Mouse (Mus musculus): ENCODE results near the gene Atf6b. TPM values are rescaled to one million over a fixed set of nuclear protein-coding genes. Genes with fewer than 3 reads are reported as not detected.

The Atf6b gene
- 84.7 and 87.6 TPM in 2 replicates for polyA plus RNA-seq (2014; fragmentation: Nextera tagmentation; extraction: Ambion mirVana)

- ATAC-seq (ENCODE audit: low FRiP score) (peak; percentile 96), DNase-seq (ENCODE audit: low spot score) (peak; percentile 96)
- H3K27ac ChIP-seq = peak within 1 kb of the TSS; percentile 78
- H3K36me3 ChIP-seq (replicated peaks; ENCODE audit: control insufficient read depth, insufficient read depth) = peaks cover 38% of the 10 kb centered on the region
- no peaks in the 10 kb centered on the region for H3K27me3 ChIP-seq (ENCODE audit: control insufficient read depth, insufficient read depth, low read length)
- no peaks in the 10 kb centered on the region for H3K9me3 ChIP-seq (ENCODE audit: control insufficient read depth, low read length)
- peak within 1 kb of the TSS; percentile 96 for H3K9ac ChIP-seq
- H3K4me2 ChIP-seq (replicated peaks) = peak within 1 kb of the TSS; percentile 91
- peaks cover 26% of the 10 kb centered on the region for H3K4me1 ChIP-seq (replicated peaks; ENCODE audit: control insufficient read depth, insufficient read depth, low read length)
- H3K4me3 ChIP-seq (replicated peaks; ENCODE audit: low read length) = peak within 1 kb of the TSS; percentile 100
- WGBS = under 1% methylated on average over 52 of the region's 66 CpGs
Measured at GRCm38 (mm10) chr17:34646906-34647787, at the start of gene Atf6b. Gene Atf6b (plus strand): TSS chr17:34647146.

GRCm38 (mm10) chr17:34597566-34598095 lies 49.3 kb upstream of the Atf6b start, which contains the start of gene Ager:
Gene Ager (plus strand): TSS chr17:34597862.
- Histone ChIP-seq H3K4me3 (replicated peaks; ENCODE audit: low read length) (no peak within 1 kb of the TSS), H3K4me2 (replicated peaks) (no peak within 1 kb of the TSS), H3K27ac (no peak within 1 kb of the TSS), H3K36me3 (replicated peaks; ENCODE audit: control insufficient read depth, insufficient read depth) (peaks cover 31% of the 10 kb centered on the region), H3K9me3 (ENCODE audit: control insufficient read depth, low read length) (no peaks in the 10 kb centered on the region), H3K27me3 (ENCODE audit: control insufficient read depth, insufficient read depth, low read length) (no peaks in the 10 kb centered on the region), H3K9ac (no peak within 1 kb of the TSS), H3K4me1 (replicated peaks; ENCODE audit: control insufficient read depth, insufficient read depth, low read length) (peaks cover 28% of the 10 kb centered on the region)
- ATAC-seq (ENCODE audit: low FRiP score) = no peak
- WGBS = 32% methylated on average over 6 of the region's 6 CpGs
- DNase-seq (ENCODE audit: low spot score) = no peak

- Histone ChIP-seq H3K36me3 (replicated peaks; ENCODE audit: control insufficient read depth, insufficient read depth) (peaks cover 26% of the 10 kb centered on the region), H3K9ac (no peak overlapping the region), H3K4me3 (replicated peaks; ENCODE audit: low read length) (no peak overlapping the region), H3K4me1 (replicated peaks; ENCODE audit: control insufficient read depth, insufficient read depth, low read length) (peaks cover 15% of the 10 kb centered on the region), H3K9me3 (ENCODE audit: control insufficient read depth, low read length) (no peaks in the 10 kb centered on the region), H3K27me3 (ENCODE audit: control insufficient read depth, insufficient read depth, low read length) (no peaks in the 10 kb centered on the region), H3K27ac (no peak overlapping the region), H3K4me2 (replicated peaks) (no peak overlapping the region)
- no peak for ATAC-seq (ENCODE audit: low FRiP score)
- 80% methylated on average over 9 of the region's 9 CpGs for WGBS
- DNase-seq (ENCODE audit: low spot score) = no peak
Measured at GRCm38 (mm10) chr17:34599891-34600290, 47.1 kb upstream of the Atf6b start.

DNA sequence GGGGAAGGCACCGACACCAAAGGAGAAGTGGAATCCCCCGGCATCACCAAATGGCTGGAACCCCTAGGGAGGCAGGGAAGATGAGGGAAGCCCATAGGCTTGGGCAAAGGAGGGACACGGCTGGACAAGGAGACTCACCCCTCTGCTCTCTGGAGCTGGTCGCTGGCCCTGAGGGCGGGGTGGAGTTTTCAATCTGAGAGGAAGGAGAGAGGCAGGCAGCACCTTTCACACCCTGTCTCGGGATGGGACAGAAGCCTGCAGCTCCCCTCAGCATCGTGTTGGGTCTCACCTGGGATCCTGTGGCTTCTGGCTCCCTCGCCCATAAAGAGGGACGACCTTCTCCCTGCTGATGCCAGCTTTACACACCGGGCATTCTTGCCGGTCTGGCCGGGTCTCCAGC lies 45.1 kb upstream of the Atf6b start:
- WGBS = 91% methylated on average over 12 of the region's 12 CpGs
- H3K9me3 ChIP-seq (ENCODE audit: control insufficient read depth, low read length) = no peaks in the 10 kb centered on the region
- no peak for DNase-seq (ENCODE audit: low spot score)
- ATAC-seq (ENCODE audit: low FRiP score) = no peak
- 0 out of 2 replicates have a peak overlapping the region, but pooled peaks have one; percentile 71 for H3K9ac ChIP-seq
- H3K4me2 ChIP-seq (replicated peaks) = peak overlapping the region; percentile 76
- no peak overlapping the region for H3K4me3 ChIP-seq (replicated peaks; ENCODE audit: low read length)
- H3K27ac ChIP-seq = no peak overlapping the region
- H3K4me1 ChIP-seq (replicated peaks; ENCODE audit: control insufficient read depth, insufficient read depth, low read length) = peaks cover 23% of the 10 kb centered on the region
- no peaks in the 10 kb centered on the region for H3K27me3 ChIP-seq (ENCODE audit: control insufficient read depth, insufficient read depth, low read length)
- H3K36me3 ChIP-seq (replicated peaks; ENCODE audit: control insufficient read depth, insufficient read depth) = peaks cover 12% of the 10 kb centered on the region

DNA sequence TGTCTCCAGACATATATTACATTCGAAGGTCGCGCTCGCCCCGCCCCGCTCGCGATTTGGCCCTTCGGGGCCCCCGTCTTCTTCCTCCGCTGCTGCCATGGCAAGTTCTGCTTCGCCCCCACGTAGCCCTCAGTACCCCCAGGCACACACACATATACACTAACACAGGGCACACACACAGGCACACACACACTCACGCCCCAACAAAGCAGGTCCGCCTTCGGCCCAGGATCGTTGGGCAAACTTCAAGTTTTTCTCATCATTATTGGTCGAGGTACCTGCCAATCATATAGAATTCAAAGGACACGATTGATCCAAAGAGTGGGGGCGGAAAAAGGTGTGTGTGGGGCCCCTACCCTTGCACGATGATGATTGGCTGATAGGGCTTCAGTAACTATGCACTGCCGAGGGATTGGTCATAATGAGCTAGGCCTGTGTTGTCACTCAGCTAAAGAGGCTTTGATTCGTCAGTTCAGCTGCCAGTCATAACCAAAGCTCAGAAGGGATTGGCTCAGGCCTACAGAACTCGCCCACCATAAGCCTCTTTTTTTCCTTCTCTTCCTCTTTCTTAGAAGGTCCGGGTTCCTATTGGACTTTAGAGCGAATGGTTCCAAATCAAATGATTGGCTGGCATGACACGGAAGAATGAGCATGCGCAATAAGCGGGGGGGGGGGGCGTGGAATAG lies 43.4 kb upstream of the Atf6b start, which contains the start of gene Rnf5:
Gene Rnf5 (minus strand): TSS at position 316 of the 686 bp plus-strand sequence.
- Histone ChIP-seq H3K4me2 (replicated peaks) (peak within 1 kb of the TSS; percentile 76), H3K36me3 (replicated peaks; ENCODE audit: control insufficient read depth, insufficient read depth) (peaks cover 16% of the 10 kb centered on the region), H3K9me3 (ENCODE audit: control insufficient read depth, low read length) (no peaks in the 10 kb centered on the region), H3K27me3 (ENCODE audit: control insufficient read depth, insufficient read depth, low read length) (no peaks in the 10 kb centered on the region), H3K9ac (peak within 1 kb of the TSS; percentile 71), H3K27ac (peak within 1 kb of the TSS; percentile 87), H3K4me3 (replicated peaks; ENCODE audit: low read length) (peak within 1 kb of the TSS; percentile 80), H3K4me1 (replicated peaks; ENCODE audit: control insufficient read depth, insufficient read depth, low read length) (peaks cover 40% of the 10 kb centered on the region)
- peak; percentile 94 for ATAC-seq (ENCODE audit: low FRiP score)
- DNase-seq (ENCODE audit: low spot score) = peak; percentile 100
- under 1% methylated on average over 30 of the region's 30 CpGs for WGBS

DNA sequence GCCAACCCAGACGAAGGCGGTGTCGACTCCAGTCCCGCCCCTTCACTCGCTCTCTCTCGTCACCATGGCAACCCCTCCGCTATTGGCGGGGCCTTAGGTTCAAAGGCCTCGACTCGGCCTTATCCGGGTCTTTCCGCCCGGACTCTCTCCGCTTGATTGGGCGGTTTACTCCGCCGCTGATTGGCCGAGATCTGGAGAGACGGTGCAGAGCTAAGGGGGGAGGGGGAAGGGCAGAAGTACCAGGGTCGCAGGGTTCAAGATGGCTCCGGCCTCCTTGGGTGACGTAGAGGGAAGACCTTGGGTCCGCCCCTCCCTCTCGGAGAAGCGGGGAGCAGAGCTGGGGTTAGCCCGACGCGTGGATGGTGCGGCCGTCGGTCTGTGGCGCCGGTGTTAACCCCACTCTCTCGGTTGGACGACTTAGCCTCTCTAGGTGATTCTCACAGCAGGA lies 42.9 kb upstream of the Atf6b start, which contains the start of gene Agpat1:
Gene Agpat1 (plus strand): TSS at position 202 of the 448 bp plus-strand sequence.
- H3K27me3 ChIP-seq (ENCODE audit: control insufficient read depth, insufficient read depth, low read length) = no peaks in the 10 kb centered on the region
- H3K27ac ChIP-seq = peak within 1 kb of the TSS; percentile 87
- peak within 1 kb of the TSS; percentile 80 for H3K4me3 ChIP-seq (replicated peaks; ENCODE audit: low read length)
- ATAC-seq (ENCODE audit: low FRiP score) = peak; percentile 89
- no peaks in the 10 kb centered on the region for H3K9me3 ChIP-seq (ENCODE audit: control insufficient read depth, low read length)
- WGBS = under 1% methylated on average over 35 of the region's 35 CpGs
- peak; percentile 99 for DNase-seq (ENCODE audit: low spot score)
- H3K36me3 ChIP-seq (replicated peaks; ENCODE audit: control insufficient read depth, insufficient read depth) = peaks cover 16% of the 10 kb centered on the region
- H3K4me2 ChIP-seq (replicated peaks) = peak within 1 kb of the TSS; percentile 76
- H3K9ac ChIP-seq = peak within 1 kb of the TSS; percentile 92
- peaks cover 43% of the 10 kb centered on the region for H3K4me1 ChIP-seq (replicated peaks; ENCODE audit: control insufficient read depth, insufficient read depth, low read length)

DNA sequence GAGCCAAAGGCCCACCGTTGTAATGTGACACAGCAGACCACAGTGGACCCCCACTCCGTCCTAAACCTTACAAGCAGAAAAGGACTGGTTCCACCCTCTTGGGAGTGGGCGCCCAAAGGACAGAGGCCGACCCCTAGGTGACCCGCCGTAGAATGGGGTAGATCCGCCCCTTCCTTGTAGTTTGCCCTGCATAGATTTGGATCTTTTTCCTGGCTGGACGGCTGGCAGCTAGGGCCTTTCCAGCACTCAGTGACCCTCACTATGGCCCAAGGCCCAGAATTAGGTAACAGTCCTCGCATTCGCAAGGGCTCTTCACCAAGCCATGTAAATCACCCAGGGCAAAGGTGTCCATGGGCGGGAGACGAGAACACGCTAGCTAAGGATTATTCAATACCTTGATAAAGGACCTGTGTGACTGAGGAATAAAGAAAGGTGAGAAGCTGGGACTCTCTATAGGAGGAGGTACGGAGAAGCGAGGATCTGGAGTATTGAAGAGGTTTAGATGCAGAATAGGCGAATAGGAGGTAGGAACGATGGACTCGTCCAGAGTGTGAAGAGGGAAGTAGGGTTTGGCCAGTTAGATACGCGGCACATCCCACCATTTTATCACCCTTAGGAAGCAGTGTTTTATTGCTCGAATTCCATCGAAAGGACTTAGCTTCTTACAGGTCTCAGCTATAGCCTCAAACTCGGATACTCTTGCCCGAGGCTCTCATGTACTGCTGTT lies 42.3 kb upstream of the Atf6b start:
- H3K9ac ChIP-seq = peak overlapping the region; percentile 92
- H3K27me3 ChIP-seq (ENCODE audit: control insufficient read depth, insufficient read depth, low read length) = no peaks in the 10 kb centered on the region
- H3K4me1 ChIP-seq (replicated peaks; ENCODE audit: control insufficient read depth, insufficient read depth, low read length) = peaks cover 43% of the 10 kb centered on the region
- DNase-seq (ENCODE audit: low spot score) = no peak
- peak overlapping the region; percentile 87 for H3K27ac ChIP-seq
- peak overlapping the region; percentile 80 for H3K4me3 ChIP-seq (replicated peaks; ENCODE audit: low read length)
- H3K4me2 ChIP-seq (replicated peaks) = peak overlapping the region; percentile 66
- peaks cover 16% of the 10 kb centered on the region for H3K36me3 ChIP-seq (replicated peaks; ENCODE audit: control insufficient read depth, insufficient read depth)
- H3K9me3 ChIP-seq (ENCODE audit: control insufficient read depth, low read length) = no peaks in the 10 kb centered on the region
- no peak for ATAC-seq (ENCODE audit: low FRiP score)
- WGBS = 17% methylated on average over 24 of the region's 24 CpGs

DNA sequence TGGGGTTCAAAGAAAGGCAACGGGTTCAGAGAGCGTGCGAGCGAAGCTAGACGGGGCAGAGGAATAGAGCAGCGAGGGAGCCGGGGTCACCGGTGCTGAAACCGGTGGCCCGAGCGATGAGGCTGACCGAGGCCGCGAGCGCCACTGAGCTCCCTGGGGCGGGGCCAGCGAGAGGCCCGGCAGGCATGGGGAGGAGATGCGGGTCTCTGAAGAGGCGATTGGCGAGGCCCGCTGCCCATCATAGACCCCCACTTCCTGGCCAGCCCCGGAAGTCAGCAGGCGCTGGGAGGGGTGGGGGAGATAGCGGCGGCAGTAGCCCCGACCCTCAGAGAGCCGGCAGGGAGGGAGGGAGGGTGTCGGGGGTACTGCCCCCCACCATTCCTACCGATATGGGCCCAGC lies 41.3 kb upstream of the Atf6b start:
- Histone ChIP-seq H3K9me3 (ENCODE audit: control insufficient read depth, low read length) (no peaks in the 10 kb centered on the region), H3K27me3 (ENCODE audit: control insufficient read depth, insufficient read depth, low read length) (no peaks in the 10 kb centered on the region), H3K4me2 (replicated peaks) (peak overlapping the region; percentile 66), H3K9ac (peak overlapping the region; percentile 92), H3K4me1 (replicated peaks; ENCODE audit: control insufficient read depth, insufficient read depth, low read length) (peaks cover 43% of the 10 kb centered on the region), H3K4me3 (replicated peaks; ENCODE audit: low read length) (peak overlapping the region; percentile 80), H3K27ac (peak overlapping the region; percentile 87), H3K36me3 (replicated peaks; ENCODE audit: control insufficient read depth, insufficient read depth) (peaks cover 19% of the 10 kb centered on the region)
- ATAC-seq (ENCODE audit: low FRiP score) (peak; percentile 58), DNase-seq (ENCODE audit: low spot score) (peak; percentile 94)
- 0% methylated on average over 28 of the region's 30 CpGs for WGBS
